Mouse (Mus musculus): ENCODE measurements at regions not wholly inside any gene's neighbourhood (a gene's known extent, or its start where the extent isn't known, plus 50 kb on each side); places are given as distances from the start of the nearest gene placed in this dataset.
A peak's percentile ranks its signal among the peaks of the same experiment; 100 is the strongest.

DNA sequence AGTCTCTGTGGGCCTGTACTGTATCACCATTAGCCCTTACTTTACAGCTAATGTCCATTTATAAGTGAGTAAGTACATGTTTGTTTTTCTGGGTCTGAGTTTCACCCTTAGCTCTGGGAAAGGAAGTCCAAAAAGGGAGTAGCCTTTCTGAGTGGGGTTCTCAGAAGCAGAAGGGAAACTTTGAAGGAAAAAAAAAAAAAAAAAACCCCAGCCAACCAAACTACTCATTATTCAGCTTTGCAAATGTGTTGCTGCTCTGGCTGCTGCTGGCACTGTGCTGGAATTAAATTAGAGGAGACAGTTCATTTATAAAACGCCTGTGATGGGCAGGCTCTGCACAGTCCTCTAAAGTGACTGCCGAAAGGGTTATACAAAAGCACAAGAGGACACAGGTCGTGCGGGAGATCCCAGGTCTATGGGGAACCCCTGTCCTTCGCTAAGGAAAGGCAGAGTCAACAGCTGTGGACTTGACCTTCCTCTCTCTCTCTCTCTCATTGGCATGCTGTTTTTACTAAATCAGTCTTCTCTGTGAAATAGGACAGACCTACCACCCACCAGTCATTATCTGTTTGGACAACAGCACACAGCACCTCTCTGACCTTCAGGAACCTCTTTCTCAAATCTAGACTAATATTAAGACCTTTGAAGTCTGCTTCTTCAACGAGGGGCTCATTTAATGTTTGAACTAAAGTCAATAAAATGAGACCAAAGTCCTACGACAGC lies 165.4 kb downstream of the Cd47 start:
- DNase-seq (ENCODE audit: extremely low read depth, insufficient read length, low spot score) = no peak

GRCm38 (mm10) chr16:49966251-49966588 lies 165.9 kb downstream of the Cd47 start:
- DNase-seq (ENCODE audit: extremely low read depth, insufficient read length, low spot score) = no peak

- no peak for DNase-seq (ENCODE audit: extremely low read depth, insufficient read length, low spot score)
These were observed 166.8 kb downstream of the Cd47 start for GRCm38 (mm10) chr16:49967110-49967509.

GRCm38 (mm10) chr16:49968291-49968870 lies 168.0 kb downstream of the Cd47 start:
- no peak for DNase-seq (ENCODE audit: extremely low read depth, insufficient read length, low spot score)

- no peak for DNase-seq (ENCODE audit: extremely low read depth, insufficient read length, low spot score)
These were observed 168.7 kb downstream of the Cd47 start for GRCm38 (mm10) chr16:49969035-49969434.

DNA sequence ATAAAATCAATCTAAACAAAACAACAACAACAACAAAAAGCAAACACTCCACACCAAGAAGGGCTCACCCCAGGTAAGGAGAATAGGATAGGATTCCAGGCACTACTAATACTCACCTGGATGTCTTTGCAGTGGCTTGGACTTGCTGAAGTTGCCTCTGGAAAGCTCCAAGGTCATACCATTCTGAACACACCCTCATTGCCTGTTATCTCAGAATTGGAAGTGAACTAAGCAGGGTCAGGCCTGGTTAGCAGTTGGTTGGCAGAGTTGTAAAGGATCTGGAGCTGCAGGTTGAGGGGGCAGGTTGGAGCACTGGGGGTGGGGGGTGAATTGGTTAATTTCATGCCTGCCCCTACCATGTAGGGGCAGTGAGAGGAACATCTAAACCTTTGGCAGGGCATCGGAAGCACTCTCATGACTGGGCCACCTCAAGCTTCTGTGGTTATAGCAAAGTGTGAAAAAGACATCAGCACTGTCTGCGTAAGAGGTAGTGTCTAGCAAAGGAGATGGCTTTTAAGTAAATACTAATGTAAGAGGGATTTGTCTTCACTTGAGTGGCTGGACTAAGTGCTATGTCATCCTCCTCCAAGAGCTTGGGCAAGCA lies 169.5 kb downstream of the Cd47 start:
- DNase-seq (ENCODE audit: extremely low read depth, insufficient read length, low spot score) = no peak

DNA sequence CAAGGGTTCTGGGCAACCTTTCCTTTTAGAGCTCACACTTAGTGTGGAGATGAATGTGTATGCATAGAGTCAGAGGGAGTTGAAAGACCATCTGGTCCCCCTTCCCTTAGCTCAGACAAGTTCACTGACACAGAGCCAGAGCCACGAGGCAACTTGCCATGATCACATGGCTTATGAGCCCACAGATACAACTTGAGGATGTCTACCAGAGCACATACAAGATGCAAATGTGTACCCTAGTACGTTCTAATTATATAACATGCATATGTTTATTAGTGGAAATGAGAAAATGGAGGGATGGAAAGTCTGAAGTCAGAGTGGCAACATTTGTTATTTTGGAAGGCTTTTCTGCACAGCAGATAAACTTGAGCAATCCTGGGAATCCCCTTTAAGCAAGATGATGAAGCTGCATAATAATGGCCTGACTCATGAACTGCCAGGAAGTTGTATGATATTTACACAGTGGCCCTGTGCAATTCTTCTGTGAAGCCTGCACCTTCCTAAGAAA lies 170.0 kb downstream of the Cd47 start:
- peak; percentile 57 for DNase-seq (ENCODE audit: extremely low read depth, insufficient read length, low spot score)

DNA sequence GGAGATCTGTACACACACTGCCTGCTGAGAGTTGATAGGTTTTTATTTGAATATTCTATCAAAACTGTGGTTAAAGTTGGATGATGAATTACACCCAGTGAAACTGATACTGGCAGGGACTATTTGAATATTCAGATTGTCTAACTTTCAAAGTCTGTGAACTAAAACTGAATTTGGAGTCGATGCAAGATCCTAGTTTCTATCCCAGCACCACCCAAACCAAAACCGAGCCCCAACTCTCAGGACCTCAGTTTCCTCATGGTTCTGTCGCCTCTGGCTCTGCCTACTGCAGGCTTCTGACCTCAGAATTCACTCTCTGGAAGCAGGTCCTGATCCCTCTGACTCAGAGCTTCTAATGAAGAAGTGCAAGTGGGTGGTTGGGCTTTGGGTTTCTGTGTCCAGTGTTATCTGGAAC lies 170.8 kb downstream of the Cd47 start:
- no peak for DNase-seq (ENCODE audit: extremely low read depth, insufficient read length, low spot score)

GRCm38 (mm10) chr16:49977276-49977675 lies 176.9 kb downstream of the Cd47 start:
- DNase-seq (ENCODE audit: extremely low read depth, insufficient read length, low spot score) = no peak

- no peak for DNase-seq (ENCODE audit: extremely low read depth, insufficient read length, low spot score)
These were observed 179.2 kb downstream of the Cd47 start for GRCm38 (mm10) chr16:49979426-49979940.

DNA sequence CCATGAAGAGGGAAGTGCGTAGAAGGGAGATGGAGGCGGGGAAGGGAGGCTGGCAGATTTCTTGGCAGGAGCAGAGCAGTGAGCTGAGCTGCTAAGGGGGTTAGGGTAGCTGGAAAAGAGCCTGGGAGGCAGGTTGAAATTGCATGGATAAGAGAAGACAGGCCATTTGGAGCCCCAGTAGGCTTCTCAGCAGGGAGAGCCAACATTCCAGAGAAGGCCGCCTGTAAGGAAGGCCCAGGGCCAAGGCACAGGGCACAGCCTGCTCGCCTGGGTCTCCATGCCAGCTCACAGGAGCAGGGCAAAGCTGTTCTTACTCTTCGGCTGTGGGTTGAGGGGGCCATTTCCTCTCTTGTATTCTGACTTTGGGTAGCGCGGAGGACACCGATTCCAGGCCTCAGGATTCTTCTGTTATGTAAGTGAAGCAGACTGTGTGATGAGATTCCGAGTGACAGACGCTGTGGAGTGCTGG lies 179.9 kb downstream of the Cd47 start:
- DNase-seq (ENCODE audit: extremely low read depth, insufficient read length, low spot score) = no peak

GRCm38 (mm10) chr16:49982180-49982579 lies 181.8 kb downstream of the Cd47 start:
- DNase-seq (ENCODE audit: extremely low read depth, insufficient read length, low spot score) = peak; percentile 44

DNA sequence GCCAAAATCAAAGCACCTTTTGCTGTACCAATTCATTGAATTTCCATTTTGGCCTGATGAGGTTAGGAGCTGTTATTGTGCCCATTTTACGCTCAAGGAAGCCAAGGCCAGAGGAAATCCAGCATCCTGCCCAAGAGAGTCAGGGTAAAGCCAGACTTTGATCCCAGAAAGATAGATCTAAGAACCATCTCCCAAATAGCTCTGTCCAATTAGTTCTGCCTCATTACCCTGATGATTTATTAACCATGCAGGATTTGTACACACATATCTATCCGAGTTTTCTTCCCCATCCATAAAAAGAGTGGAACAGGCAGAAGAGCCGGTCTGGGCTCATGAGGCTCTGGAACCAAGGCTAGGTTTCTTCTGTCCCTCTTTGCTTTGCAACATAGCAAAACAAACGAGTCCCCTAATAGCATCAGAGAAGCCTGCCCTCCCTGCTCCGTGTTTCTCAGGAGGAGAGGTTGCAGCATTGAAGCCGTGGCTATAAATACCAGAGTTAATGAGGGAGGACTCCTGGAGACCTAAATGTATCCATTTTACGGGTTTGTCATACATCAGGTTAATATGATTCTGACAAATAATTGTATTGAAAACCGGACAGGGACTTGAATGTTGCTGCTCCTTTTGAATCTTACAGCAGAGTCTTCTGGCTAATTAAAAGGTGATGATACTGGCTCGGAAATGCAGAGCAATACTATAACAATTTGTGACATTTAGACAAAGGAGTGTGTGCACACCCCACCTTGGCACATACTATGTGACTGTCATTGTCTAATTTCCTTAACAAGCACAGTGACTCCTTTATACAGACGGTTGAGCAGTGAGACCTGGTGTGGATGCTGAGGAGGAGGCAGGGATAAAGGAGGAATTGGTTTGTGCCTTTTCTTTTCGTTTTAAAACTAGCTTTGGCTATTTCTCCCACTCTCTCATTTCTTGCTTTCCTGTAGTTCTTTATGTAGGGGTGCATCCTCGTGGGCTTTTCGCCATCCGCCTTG lies 185.0 kb downstream of the Cd47 start:
- DNase-seq (ENCODE audit: extremely low read depth, insufficient read length, low spot score) = no peak

GRCm38 (mm10) chr16:49986954-49987353 lies 186.6 kb downstream of the Cd47 start:
- no peak for DNase-seq (ENCODE audit: extremely low read depth, insufficient read length, low spot score)

- DNase-seq (ENCODE audit: extremely low read depth, insufficient read length, low spot score) = no peak
These were observed 195.5 kb downstream of the Cd47 start for GRCm38 (mm10) chr16:49995822-49996221.

DNA sequence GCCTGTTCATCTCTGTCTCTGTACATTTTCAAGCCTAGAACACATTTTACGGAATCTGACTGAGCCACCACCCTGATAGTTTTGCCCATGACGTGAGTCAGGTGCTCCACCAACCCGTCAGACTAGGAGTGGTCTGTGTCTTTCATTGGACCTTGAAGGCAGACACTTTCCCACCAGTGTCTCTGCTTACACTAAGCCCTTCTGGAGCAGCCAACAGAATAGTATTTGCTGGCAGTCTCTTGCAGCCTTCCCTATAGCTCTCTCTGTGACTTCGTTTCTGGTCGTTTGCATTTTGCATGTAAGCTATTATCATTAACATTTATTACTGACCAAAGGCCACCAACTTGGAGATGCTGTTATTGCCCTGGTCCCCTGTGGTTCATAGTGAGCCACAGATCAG lies 196.3 kb downstream of the Cd47 start:
- no peak for DNase-seq (ENCODE audit: extremely low read depth, insufficient read length, low spot score)

DNA sequence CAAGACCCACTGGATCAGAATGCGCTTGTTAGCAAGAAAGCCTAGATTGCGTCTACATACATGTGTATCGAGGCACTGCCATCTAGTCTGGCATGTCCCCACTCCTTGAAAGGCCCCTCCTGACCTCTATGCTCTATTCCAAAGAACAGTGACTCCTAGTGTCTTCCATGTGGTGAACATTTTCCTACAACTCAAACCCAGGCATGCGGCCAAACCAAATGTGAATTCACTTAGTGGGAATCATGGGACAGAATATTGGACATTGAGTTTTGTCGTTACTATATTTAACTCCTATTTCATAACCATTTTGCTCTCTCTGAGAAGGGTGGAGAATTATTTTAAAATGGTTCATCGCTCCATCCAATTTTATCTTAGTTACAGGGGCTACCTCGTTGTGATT lies 196.7 kb downstream of the Cd47 start:
- no peak for DNase-seq (ENCODE audit: extremely low read depth, insufficient read length, low spot score)

- no peak for DNase-seq (ENCODE audit: extremely low read depth, insufficient read length, low spot score)
These were observed 200.5 kb downstream of the Cd47 start for GRCm38 (mm10) chr16:50000805-50001204.

DNA sequence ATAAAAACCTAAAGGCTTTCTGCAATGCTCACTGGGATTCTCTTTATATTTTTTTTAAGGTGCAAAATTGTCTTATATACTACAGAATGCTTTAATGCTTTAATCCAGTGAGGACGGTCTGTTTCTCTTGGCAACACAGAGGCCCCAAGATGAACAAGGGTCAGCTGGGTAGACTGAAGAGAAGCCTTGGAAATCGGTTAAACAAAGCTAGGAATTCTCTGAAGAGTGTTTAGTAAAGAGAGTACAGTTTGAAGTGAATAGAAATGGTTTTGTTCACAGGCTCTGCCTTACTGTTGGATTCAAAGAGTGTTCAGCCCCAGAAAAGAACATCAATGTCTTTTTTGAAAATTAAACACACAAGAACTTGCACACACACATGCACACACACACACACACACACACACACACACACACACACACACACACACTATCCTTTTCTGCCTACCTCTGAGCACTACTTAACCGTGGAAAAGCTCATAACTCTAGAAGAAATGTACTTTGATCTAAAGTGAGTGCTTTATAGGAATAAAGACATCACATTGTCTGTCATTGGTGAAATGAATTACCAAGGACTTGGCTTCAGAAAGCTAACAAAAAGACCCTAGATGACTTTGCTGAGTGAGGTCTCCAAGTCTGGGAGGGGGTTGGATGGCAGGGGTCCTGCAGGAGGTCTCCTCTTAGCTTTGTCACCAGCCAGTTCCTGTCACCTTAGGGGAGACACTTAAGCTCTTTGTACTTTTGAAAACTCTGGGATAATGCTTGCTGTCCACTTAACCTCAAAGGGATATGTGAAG lies 201.5 kb downstream of the Cd47 start:
- DNase-seq (ENCODE audit: extremely low read depth, insufficient read length, low spot score) = no peak

- no peak for DNase-seq (ENCODE audit: extremely low read depth, insufficient read length, low spot score)
These were observed 202.1 kb downstream of the Cd47 start for GRCm38 (mm10) chr16:50002456-50002788.

Measured in 3134 (cell line).